Mouse (Mus musculus) mouse trophoblast stem cell (cell line): ENCODE results near the gene Lamb2.

ENCODE experiments used
- in situ Hi-C, 2 experiments: fragments of 300-500 bp; cut with MseI, MboI; formaldehyde crosslinking; loops; 2 replicates in 1 of 2; 3 replicates in 1 of 2; pipeline ENCODE4 v1.15.1; 2025

The Lamb2 gene

DNA sequence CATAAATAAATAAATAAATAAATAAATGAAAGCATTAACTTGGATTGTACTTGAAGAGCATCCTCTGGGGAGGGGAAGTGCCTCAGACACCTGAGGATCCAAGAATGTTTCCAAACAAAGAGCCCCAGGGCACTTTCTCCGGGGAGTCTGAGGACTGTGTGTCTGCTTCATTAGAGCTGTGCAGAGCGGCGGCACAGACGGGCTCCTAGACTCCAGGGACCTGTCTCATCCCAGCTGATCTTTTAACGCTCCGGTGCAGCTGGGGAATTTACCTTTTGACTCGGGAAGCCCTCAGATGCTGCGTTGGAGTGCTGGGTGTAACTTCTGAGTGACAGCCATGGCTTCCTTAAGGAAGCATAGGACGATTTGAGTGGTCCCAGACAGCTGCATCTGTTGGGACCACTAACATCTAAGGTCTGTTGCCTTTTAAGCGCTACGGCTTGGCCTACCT lies 18.3 kb upstream of the Lamb2 start, which contains the start of gene Klhdc8b:
Klhdc8b (minus strand) TSS at position 401 of the 451 bp plus-strand sequence.
- in situ Hi-C loops: no loop called here

DNA sequence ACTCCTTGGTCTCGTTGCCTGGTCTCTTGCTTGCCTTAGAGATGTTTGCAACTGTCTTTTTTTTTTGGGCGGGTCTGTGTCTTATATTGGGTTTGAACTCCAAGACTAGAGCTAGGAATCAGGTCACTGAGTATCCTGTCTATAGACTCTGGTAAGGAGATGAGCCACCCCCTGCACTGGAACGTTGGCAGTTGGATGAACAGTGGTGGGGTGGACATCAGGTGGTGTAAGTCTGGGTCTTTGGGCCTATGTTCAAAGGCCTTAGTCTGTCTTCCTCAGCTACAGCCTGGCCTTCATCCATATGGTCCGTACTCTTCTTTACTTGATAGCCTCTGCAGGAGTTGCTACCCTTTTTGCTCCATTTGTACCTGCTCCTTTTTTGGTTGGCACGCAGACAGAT lies 17.9 kb upstream of the Lamb2 start:
- in situ Hi-C loops: no loop called here

DNA sequence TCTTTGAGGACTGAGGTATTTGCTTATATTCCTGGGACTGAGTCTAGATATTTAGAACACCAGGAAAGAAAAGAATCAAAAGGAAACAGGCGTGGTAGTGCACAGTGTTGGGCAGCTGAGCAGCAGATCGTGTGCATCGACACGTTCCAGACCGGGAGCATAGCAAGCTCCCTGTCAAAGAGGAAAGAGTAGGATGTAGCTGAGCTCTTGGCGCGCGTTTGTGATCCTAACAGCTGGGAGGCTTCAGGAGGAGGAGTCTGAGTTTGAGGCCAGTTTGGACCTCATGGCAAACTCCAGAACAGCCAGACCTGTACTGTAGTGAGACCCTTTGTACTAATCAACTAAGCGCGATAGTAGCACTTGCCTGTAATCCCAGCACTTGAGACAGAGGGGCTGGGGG lies 17.3 kb upstream of the Lamb2 start:
- in situ Hi-C loops: no loop called here

DNA sequence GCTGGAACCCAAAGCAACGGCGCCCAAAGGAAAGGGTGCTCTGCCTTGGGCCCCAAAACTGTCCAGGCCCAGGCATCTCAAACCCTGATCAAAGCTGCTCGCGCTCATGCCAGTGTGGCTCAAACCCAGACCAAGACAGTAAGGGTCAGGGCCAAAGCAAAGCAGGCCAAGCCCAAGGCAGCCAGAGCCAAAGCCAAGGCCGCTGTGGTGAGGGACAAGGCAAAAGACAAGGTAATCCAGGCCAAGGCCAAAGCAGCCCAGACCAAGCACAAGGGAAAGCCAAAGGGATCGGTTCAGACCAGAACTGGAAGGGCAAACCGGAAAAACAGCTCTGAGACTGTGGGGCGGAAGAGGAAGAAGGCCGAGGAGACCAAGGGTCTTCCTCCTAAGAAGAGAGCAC lies 15.8 kb upstream of the Lamb2 start:
- in situ Hi-C loops: no loop called here

DNA sequence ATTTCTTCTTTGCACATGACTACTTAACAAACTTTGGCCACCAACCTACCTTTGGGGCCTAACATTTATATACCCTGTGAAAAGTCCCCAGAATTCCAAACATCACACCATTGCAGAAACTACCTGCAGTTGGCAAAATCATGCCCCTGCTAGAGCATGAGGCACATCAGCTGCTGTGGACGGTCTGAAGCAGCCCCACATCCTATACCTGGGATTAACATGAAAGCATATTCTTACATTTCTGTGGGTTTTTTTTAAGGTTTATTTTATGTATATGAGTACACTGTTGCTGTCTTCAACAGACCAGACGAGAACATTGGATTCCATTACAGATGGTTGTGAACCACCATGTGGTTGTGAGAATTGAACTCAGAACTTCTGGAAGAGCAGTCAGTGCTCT lies 13.3 kb upstream of the Lamb2 start:
- in situ Hi-C loops: no loop called here

DNA sequence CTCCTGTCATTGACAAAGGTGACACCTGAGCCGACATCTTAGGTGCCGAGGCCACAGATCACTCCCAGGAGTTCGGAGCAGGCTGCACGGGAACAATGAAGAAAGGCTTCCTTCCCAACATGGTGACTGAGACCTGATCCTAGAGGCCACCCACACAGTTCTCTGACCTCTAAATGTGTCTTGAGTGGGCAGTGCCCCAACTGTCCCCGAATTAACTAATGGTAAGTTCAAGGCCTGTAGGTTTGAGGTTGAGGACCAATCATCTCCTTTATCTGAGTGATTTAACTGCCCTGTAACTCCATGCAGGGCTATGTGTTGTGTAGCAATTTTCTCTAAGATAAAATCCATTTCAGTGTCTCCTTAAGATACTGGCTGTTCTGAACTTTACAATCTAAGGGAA lies 10.1 kb upstream of the Lamb2 start:
- in situ Hi-C loops: no loop called here

DNA sequence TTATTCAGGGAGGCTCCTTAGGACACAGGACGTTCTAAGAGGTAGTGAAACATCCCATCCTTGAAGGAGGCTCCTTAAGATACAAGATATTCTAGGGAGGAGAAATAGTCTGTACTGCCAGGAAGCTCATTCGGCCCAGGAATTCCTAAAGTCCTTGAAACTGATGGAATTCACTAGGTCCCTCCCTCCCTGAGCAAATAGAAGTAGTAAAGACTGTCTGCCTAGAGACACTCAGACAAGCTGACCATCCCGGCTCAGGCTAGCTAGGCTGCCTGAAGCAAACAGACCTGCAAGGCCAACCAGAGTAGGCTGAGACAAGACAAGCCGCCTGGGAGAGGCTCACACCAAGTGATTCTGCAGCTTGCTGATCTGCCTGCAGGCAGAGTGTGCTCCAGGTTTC lies 9.7 kb upstream of the Lamb2 start:
- in situ Hi-C loops: no loop called here

DNA sequence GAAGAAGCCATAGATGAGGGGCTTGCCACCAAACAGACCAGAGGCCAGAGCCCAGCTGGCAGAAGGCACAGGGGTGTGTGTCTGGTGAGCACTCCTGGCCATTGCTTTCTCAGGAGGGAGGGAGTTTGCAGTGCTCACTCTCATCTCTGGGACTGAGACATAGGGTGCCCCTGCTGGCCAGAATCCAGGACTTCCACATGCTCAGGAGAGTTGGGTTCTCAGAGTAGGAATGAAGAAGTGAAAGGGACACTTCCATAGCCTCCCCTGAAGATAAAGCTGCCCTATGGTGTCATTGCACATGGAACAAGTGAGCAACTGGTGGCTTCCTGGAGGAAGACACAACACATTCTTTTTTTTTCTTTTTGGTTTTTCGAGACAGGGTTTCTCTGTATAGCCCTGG lies 5.0 kb upstream of the Lamb2 start:
- in situ Hi-C loops: no loop called here

DNA sequence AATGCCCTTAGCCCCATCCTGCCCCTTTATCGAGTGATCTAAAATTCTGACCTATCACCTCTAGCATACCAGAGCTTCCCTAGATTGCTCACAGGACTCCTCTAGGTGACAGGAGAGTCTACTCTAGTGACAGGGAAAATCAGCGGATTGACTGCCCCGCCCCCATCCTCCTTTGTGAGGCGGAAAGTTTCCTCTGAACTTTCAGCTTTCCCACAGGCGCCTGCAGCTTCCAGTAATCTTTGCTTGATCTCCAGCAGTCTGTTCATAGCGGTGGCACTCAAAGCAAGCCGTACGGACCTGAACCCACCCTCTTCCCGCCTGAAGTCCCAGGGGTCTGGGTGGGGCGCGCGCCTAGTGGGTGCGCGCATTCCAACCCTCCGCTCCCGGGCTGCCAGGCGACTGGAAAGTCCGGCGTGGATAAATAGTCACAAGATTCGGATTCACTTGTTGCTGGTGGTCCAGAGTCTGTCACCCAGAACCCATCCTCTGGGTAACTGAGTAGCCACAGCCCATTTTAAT lies 839 bp upstream of the Lamb2 start:
- in situ Hi-C loops: no loop called here

DNA sequence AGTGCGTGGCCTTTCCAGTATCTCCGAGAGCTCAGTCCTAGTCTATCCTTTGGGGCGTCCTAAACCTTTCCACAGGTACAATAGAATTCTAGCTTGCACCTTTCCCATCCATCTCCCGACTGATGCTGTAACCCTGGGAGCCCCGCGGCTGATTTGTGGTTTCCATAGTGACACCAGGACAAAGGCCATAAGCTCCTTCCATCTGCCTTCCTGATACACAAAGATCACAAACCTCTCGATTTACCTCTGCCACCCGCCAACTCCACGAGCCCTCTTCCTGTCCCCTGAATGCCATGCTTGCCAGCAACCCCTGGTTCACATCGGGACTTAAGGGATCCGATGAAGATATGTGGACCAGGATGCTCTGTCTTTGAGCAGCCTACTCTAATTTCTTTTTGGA lies 295 bp upstream of the Lamb2 start:
- in situ Hi-C loops: no loop called here

DNA sequence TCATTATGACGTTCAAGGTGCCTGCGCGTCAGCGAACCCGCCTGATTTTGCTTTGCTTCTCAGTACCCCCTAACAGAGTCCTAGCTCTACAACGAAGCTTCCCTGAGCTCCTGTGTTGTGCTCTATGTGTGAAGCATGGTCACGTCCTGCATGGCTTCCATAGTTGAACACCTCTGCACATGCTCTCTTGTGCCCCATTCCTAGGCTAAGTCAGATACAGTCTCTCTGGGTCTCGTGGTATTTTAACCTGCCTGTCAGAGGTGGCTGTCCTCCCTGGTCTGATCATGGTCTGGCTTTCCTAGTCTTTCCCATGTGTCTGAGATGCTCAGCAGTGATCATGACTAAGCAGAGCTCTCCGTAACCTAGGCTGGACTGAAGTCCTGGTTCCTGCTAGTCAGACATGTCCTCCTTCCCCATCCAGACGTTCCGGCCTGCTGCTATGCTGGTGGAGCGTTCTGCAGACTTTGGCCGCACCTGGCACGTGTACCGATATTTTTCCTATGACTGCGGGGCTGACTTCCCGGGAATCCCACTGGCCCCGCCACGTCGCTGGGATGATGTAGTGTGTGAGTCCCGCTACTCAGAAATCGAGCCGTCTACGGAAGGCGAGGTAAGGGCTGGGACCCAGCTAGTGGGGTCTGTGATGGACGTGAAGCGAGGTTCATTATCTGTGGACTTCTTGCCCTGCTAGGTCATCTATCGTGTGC lies 1.4 kb downstream of the Lamb2 start:
- in situ Hi-C loops: no loop called here

DNA sequence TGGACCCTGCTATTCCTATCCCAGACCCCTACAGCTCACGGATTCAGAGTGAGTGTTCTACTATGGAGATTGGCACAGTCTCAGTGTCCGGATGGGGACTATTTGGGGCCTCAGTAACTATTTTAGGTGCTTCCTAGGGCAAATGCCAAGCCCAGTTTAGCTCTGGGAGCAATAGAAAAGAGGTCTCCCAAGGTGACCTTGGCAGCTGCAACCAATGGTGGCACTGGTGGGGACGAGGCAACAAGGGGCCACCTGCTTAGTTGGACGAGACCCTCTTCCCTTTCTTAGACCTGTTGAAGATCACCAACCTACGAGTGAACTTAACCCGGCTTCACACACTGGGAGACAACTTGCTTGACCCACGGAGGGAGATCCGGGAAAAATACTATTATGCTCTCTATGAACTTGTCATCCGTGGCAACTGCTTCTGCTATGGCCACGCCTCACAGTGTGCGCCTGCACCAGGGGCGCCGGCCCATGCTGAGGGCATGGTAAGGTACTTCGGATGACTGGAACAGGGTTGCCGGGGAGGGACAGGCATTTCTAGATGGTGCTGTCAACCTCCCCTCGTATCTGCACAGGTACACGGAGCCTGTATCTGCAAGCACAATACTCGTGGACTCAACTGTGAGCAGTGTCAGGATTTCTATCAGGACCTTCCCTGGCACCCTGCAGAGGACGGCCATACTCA lies 2.1 kb downstream of the Lamb2 start:
- in situ Hi-C loops: no loop called here

DNA sequence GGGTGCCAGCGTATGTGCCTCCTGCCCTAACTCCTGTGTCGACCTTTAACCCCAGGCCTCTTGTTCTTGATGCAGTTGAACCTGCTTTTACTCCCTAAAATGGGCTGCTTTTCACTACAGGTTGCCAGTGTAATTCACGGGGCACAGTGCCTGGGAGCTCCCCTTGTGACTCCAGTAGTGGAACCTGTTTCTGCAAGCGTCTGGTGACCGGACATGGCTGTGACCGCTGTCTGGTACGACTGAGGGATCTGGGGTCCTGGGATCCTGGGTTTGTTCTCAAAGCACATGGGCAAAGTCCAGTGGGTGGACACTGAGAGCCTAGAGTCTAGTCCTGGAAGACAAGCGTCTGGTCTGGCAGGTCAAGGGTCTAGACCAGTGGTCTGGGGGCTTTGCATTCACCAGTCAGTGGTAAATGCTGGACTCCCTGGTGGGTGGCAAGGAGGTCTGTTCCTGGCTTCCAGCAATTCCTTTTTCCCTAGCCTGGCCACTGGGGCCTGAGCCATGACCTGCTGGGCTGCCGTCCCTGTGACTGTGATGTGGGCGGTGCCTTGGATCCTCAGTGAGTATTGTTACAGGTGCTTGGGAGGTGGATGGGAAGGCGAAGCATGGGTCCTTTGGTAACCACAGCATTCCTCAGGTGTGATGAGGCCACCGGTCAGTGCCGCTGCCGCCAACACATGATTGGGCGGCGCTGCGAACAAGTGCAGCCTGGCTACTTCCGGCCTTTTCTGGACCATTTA lies 3.7 kb downstream of the Lamb2 start:
- in situ Hi-C loops: no loop called here

DNA sequence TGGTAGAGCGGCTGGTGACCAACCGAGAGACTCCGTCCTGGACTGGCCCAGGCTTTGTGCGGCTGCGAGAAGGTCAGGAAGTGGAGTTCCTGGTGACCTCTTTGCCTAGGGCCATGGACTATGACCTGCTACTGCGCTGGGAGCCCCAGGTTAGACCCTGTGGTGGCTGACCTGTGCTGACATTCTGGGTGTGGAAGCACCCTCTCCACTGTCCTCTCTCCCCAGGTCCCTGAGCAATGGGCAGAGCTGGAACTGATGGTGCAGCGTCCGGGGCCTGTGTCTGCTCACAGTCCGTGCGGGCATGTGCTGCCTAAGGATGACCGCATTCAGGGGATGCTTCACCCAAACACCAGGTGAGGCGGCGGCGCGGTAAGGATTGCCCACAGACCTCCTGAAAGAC lies 4.5 kb downstream of the Lamb2 start:
- in situ Hi-C loops: no loop called here

DNA sequence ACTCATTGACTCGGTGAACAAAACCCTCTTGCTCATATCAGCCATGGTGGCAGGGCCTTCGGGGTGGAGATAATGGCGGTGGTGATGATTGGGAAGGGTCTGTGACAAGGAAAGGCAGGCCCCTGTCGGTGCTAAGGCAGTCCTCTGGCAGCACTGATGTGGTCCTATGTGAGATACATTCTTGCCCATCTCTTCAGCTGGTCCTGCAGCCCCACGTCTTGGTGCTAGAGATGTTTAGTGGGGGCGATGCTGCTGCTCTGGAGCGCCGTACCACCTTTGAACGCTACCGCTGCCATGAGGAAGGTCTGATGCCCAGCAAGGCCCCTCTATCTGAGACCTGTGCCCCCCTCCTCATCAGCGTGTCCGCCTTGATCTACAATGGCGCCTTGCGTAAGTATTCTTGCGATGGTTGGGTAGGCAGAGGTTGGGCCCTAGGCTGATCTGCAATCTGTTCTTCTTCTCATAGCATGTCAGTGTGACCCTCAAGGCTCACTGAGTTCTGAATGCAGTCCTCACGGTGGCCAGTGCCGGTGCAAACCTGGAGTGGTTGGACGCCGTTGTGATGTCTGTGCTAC lies 5.9 kb downstream of the Lamb2 start:
- in situ Hi-C loops: no loop called here

DNA sequence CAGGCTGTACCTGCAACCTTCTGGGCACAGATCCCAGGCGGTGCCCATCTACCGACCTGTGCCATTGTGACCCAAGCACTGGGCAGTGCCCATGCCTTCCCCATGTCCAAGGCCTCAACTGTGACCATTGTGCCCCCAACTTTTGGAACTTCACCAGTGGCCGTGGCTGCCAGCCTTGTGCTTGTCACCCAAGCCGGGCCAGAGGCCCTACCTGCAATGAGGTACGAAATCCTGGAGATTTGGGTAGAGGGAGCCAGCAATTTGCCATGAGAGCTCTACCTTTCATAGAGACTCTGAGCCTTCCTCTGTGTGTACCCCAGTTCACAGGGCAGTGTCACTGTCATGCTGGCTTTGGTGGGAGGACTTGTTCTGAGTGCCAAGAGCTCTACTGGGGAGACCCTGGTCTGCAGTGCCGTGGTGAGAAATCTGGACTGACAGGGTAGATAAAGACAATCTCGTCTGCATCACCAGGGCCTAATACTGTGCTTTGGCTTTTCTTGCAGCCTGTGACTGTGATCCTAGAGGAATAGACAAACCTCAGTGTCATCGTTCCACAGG lies 7.5 kb downstream of the Lamb2 start:
- in situ Hi-C loops: no loop called here

DNA sequence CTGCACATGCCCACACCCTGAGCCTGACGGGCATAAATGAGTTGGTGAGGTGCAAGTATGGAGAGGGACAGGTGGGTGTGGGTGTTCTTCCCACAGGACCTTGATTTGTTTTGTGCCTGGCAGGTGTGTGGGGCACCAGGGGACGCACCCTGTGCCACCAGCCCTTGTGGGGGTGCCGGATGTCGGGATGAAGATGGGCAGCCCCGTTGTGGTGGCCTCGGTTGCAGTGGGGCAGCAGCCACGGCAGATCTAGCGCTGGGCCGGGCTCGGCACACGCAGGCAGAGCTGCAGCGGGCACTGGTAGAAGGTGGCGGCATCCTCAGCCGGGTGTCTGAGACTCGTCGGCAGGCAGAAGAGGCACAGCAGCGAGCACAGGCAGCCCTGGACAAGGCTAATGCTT lies 8.9 kb downstream of the Lamb2 start:
- in situ Hi-C loops: no loop called here

DNA sequence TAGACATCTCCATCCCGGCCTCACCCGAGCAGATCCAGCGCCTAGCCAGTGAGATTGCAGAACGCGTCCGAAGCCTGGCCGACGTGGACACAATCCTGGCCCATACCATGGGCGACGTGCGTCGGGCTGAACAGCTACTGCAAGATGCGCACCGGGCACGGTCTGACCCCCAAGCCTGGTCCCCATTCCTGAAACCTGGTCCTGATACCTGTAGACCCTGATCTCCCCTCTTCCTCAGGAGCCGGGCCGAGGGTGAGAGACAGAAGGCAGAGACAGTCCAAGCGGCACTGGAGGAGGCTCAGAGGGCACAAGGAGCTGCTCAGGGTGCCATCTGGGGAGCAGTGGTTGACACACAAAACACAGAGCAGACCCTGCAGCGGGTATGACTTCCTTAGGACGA lies 9.7 kb downstream of the Lamb2 start:
- in situ Hi-C loops: no loop called here

DNA sequence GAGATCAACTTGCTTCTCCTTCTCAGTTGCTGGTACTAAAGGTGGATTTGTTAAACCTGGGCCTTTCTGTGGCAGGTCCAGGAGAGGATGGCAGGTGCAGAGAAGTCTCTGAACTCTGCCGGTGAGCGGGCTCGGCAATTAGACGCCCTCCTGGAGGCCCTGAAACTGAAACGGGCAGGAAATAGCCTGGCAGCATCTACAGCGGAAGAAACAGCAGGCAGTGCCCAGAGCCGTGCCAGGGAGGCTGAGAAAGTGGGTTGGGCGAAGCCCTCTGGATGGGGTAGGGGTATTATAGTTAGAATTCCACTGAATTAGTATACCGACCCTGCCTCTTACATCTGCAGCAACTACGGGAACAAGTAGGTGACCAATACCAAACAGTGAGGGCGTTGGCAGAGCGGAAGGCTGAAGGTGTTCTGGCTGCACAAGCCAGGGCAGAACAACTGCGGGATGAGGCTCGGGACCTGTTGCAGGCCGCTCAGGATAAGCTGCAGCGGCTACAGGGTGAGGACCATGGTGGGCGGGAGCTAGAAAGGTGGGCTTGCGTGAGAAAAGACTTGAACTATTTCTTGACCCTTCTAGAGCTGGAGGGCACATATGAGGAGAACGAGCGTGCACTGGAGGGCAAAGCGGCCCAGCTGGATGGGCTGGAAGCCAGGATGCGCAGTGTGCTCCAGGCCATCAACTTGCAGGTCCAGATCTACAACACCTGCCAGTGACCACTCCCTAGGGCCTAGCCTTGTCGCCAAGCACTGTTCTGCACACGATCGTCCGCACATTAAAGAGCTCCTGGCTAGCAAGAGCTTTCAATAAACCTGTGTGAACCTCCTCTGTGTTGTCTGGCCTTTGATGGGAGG lies 10.4 kb downstream of the Lamb2 start:
- in situ Hi-C loops: no loop called here

DNA sequence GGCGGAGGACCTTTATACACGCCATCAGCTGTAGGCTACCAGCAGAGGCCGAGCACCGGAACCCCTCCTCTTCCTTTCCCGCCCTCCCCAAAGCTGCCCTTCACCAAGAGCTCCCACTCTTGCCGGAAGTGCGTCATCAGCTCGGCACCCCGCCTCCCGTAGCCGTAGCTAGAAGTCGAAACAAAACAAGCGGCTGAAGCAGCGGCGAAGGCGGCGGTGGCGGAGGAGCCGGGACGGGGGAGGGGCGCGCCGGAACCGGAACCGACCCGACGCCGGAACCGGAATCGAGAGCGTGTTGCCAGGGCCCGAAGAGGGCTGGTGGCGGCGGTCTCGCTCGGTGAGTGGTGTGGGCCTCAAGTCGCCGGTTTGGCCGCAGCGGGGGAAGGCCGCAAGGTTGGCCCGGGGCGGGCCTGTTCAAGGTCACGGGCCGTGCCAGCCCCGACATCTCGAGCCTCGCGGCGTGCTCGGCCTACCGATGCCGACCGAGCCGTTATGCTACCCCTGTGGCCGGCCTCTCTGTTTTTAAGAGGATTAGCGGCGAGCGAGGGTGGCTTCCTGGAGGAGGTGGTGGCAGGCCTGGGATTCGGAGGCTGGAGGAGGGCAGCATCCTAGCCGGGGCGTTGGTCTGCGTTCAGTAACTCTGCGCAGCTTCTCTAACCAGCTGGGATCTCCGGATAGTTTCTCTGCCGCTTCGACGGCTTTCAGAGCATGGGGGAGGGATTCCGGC lies 11.2 kb downstream of the Lamb2 start, which contains the start of gene Usp19:
Usp19 (plus strand) TSS at position 44 of the 727 bp plus-strand sequence.
- in situ Hi-C loops: no loop called here
